Mouse (Mus musculus) CH12.LX (cell line): ENCODE results near the gene Cd46.

Source experiments
- HCFC1 ChIP-seq: IDR thresholded peaks from 2 replicates; pipeline ENCODE4 v1.6.1; 2012; ENCODE audit warnings: low read depth, mild to moderate bottlenecking, inconsistent platforms, low read length, improper control_type of control experiment
- SMC3 ChIP-seq: IDR thresholded peaks from 2 replicates; pipeline ENCODE4 v1.6.1; 2011; ENCODE audit warnings: low read depth, low read length, improper control_type of control experiment
- ZC3H11A ChIP-seq: IDR thresholded peaks from 2 replicates; pipeline ENCODE4 v1.6.1; 2012; ENCODE audit warnings: low read depth, mild to moderate bottlenecking, inconsistent platforms, low read length, improper control_type of control experiment

- TF ChIP-seq SMC3 (no peak), HCFC1 (no peak), ZC3H11A (no peak)
Observed at GRCm38 (mm10) chr1:195012531-195012930, 79.5 kb downstream of the Cd46 start.
